Mouse (Mus musculus) MEL (cell line): ENCODE data around the gene Slc3a1. TPM values are rescaled to one million over a fixed set of nuclear protein-coding genes. Genes with fewer than 3 reads are reported as not detected.
A peak's percentile ranks its signal among the peaks of the same experiment; 100 is the strongest.

Experiments used
- DNase-seq: peaks from one replicate; pipeline ENCODE4 v3.0.0; 2011; ENCODE audit warnings: low read depth, low spot score
- H3K27ac ChIP-seq: 2 replicates; pipeline ENCODE4 v1.5.1; 2012; ENCODE audit warnings: low read depth, mild to moderate bottlenecking, control low read depth, low read length, moderate library complexity; ENCODE audit not compliant: control insufficient read depth
- H3K27me3 ChIP-seq, 2 experiments: fragments of 150-350 bp in 1 of 2; sonication (generic) in 1 of 2; 2 replicates each; pipeline ENCODE4 v1.6.1; 2012; ENCODE audit warnings: low read length in 2 of 2, mild to moderate bottlenecking in 2 of 2, improper control_type of control experiment in 1 of 2, moderate library complexity in 1 of 2; ENCODE audit not compliant: insufficient read depth in 2 of 2, control insufficient read depth in 1 of 2
- H3K36me3 ChIP-seq, 2 experiments: 2 replicates each; pipeline ENCODE4 v1.6.1; 2012 to 2014; ENCODE audit warnings: low read length in 2 of 2, improper control_type of control experiment in 1 of 2, inconsistent platforms in 1 of 2, mild to moderate bottlenecking in 1 of 2; ENCODE audit not compliant: insufficient read depth in 2 of 2, control insufficient read depth in 1 of 2
- H3K4me1 ChIP-seq, 2 experiments: fragments of 150-350 bp in 1 of 2; sonication (generic) in 1 of 2; 2 replicates each; pipeline ENCODE4 v1.6.1; 2012; ENCODE audit warnings: low read length in 2 of 2, improper control_type of control experiment in 1 of 2, mild to moderate bottlenecking in 1 of 2; ENCODE audit not compliant: insufficient read depth in 2 of 2, control insufficient read depth in 1 of 2
- H3K4me3 ChIP-seq, 2 experiments: fragments of 150-350 bp in 1 of 2; sonication (generic) in 1 of 2; 2 replicates each; pipeline ENCODE4 v1.5.1; 2012; ENCODE audit warnings: low read depth in 2 of 2, low read length in 2 of 2, mild to moderate bottlenecking in 2 of 2, moderate library complexity in 2 of 2, control low read depth in 1 of 2, improper control_type of control experiment in 1 of 2; ENCODE audit not compliant: control insufficient read depth in 1 of 2, insufficient read depth in 1 of 2
- H3K79me2 ChIP-seq: 2 replicates; pipeline ENCODE4 v1.6.1; 2012; ENCODE audit warnings: mild to moderate bottlenecking, low read length, moderate library complexity; ENCODE audit not compliant: control insufficient read depth, poor library complexity, insufficient read depth
- H3K9ac ChIP-seq: 2 replicates; pipeline ENCODE4 v1.6.1; 2012; ENCODE audit warnings: low read depth, mild to moderate bottlenecking, control low read depth, low read length, moderate library complexity; ENCODE audit not compliant: control insufficient read depth, poor library complexity, severe bottlenecking
- H3K9me3 ChIP-seq: fragments of 150-350 bp; sonication (generic); replicated peaks from 2 replicates; pipeline ENCODE4 v1.6.1; 2012; ENCODE audit warnings: mild to moderate bottlenecking, low read length, improper control_type of control experiment, moderate library complexity; ENCODE audit not compliant: insufficient read depth
- BHLHE40 ChIP-seq: IDR thresholded peaks from 2 replicates; pipeline ENCODE4 v1.6.1; 2012; ENCODE audit warnings: low read depth, mild to moderate bottlenecking, inconsistent platforms, low read length, improper control_type of control experiment, borderline replicate concordance
- CHD1 ChIP-seq: IDR thresholded peaks from 2 replicates; pipeline ENCODE4 v1.6.1; 2012; ENCODE audit warnings: low read depth, mild to moderate bottlenecking, inconsistent platforms, low read length, improper control_type of control experiment
- CHD2 ChIP-seq: IDR thresholded peaks from 2 replicates; pipeline ENCODE4 v1.6.1; 2011; ENCODE audit warnings: low read length, improper control_type of control experiment
- E2F4 ChIP-seq: IDR thresholded peaks from 2 replicates; pipeline ENCODE4 v1.6.1; 2011; ENCODE audit warnings: low read depth, low read length, improper control_type of control experiment, borderline replicate concordance
- ETS1 ChIP-seq: IDR thresholded peaks from 2 replicates; pipeline ENCODE4 v1.6.1; 2012; ENCODE audit warnings: low read depth, mild to moderate bottlenecking, inconsistent platforms, low read length, improper control_type of control experiment, moderate library complexity
- GATA1 ChIP-seq: IDR thresholded peaks from 2 replicates; pipeline ENCODE4 v1.6.1; 2011; ENCODE audit warnings: low read depth, low read length, improper control_type of control experiment
- JUND ChIP-seq: IDR thresholded peaks from 2 replicates; pipeline ENCODE4 v1.6.1; 2011; ENCODE audit warnings: low read depth, mild to moderate bottlenecking, improper control_type of control experiment, low read length
- KAT2A ChIP-seq: conservative IDR thresholded peaks from 2 replicates; pipeline ENCODE4 v1.6.1; 2012; ENCODE audit warnings: low read depth, low read length, improper control_type of control experiment, inconsistent platforms
- MAFK ChIP-seq: IDR thresholded peaks from 2 replicates; pipeline ENCODE4 v1.6.1; 2011; ENCODE audit warnings: low read depth, mild to moderate bottlenecking, low read length, improper control_type of control experiment, borderline replicate concordance
- MAX ChIP-seq: IDR thresholded peaks from 2 replicates; pipeline ENCODE4 v1.6.1; 2011; ENCODE audit warnings: low read length, improper control_type of control experiment
- MAZ ChIP-seq: IDR thresholded peaks from 2 replicates; pipeline ENCODE4 v1.6.1; 2012; ENCODE audit warnings: low read depth, mild to moderate bottlenecking, inconsistent platforms, low read length, improper control_type of control experiment
- MYC ChIP-seq: IDR thresholded peaks from 2 replicates; pipeline ENCODE4 v1.6.1; 2011; ENCODE audit warnings: low read depth, mild to moderate bottlenecking, low read length, improper control_type of control experiment, moderate library complexity
- NELFE ChIP-seq: IDR thresholded peaks from 2 replicates; pipeline ENCODE4 v1.6.1; 2011; ENCODE audit warnings: low read depth, low read length, improper control_type of control experiment
- NRF1 ChIP-seq: IDR thresholded peaks from 2 replicates; pipeline ENCODE4 v1.6.1; 2014; ENCODE audit warnings: low read depth, mild to moderate bottlenecking, inconsistent platforms, low read length, improper control_type of control experiment, moderate library complexity; ENCODE audit not compliant: poor library complexity, insufficient read depth, severe bottlenecking
- POLR2A ChIP-seq, 2 experiments: IDR thresholded peaks; 2 replicates each; pipeline ENCODE4 v1.6.1; 2011 to 2012; ENCODE audit warnings: low read length in 2 of 2, mild to moderate bottlenecking in 2 of 2, control low read depth in 1 of 2, improper control_type of control experiment in 1 of 2, low read depth in 1 of 2, moderate library complexity in 1 of 2; ENCODE audit not compliant: control insufficient read depth in 1 of 2, insufficient read depth in 1 of 2, poor library complexity in 1 of 2
- POLR2AphosphoS5 ChIP-seq: IDR thresholded peaks from 2 replicates; pipeline ENCODE4 v1.6.1; 2012; ENCODE audit warnings: low read depth, borderline replicate concordance, mild to moderate bottlenecking, inconsistent platforms, low read length, moderate library complexity, mixed read lengths
- RAD21 ChIP-seq: IDR thresholded peaks from 2 replicates; pipeline ENCODE4 v1.6.1; 2011; ENCODE audit warnings: mild to moderate bottlenecking, low read depth, low read length, improper control_type of control experiment
- SIN3A ChIP-seq: IDR thresholded peaks from 2 replicates; pipeline ENCODE4 v1.6.1; 2012; ENCODE audit warnings: low read length, improper control_type of control experiment, inconsistent platforms
- SMC3 ChIP-seq: IDR thresholded peaks from 2 replicates; pipeline ENCODE4 v1.6.1; 2011; ENCODE audit warnings: low read depth, low read length, improper control_type of control experiment
- TBP ChIP-seq: IDR thresholded peaks from 2 replicates; pipeline ENCODE4 v1.8.0; 2011; ENCODE audit warnings: low read depth, low read length, improper control_type of control experiment
- TCF12 ChIP-seq: IDR thresholded peaks from 2 replicates; pipeline ENCODE4 v1.6.1; 2014; ENCODE audit warnings: low read depth, mild to moderate bottlenecking, inconsistent platforms, low read length, improper control_type of control experiment, moderate library complexity
- UBTF ChIP-seq: IDR thresholded peaks from 2 replicates; pipeline ENCODE4 v1.6.1; 2012; ENCODE audit warnings: low read depth, mild to moderate bottlenecking, inconsistent platforms, low read length, improper control_type of control experiment, moderate library complexity, borderline replicate concordance; ENCODE audit not compliant: insufficient read depth
- USF1 ChIP-seq: IDR thresholded peaks from 2 replicates; pipeline ENCODE4 v1.6.1; 2014; ENCODE audit warnings: low read depth, mild to moderate bottlenecking, inconsistent platforms, low read length, improper control_type of control experiment, moderate library complexity
- USF2 ChIP-seq, 2 experiments: IDR thresholded peaks; 2 replicates each; pipeline ENCODE4 v1.6.1; 2011 to 2012; ENCODE audit warnings: improper control_type of control experiment in 2 of 2, low read length in 2 of 2, borderline replicate concordance in 1 of 2, inconsistent platforms in 1 of 2, low read depth in 1 of 2, mild to moderate bottlenecking in 1 of 2; ENCODE audit not compliant: insufficient read depth in 1 of 2
- ZKSCAN1 ChIP-seq: IDR thresholded peaks from 2 replicates; pipeline ENCODE4 v1.6.1; 2012; ENCODE audit warnings: low read depth, mild to moderate bottlenecking, inconsistent platforms, low read length, improper control_type of control experiment, moderate library complexity
- ZMIZ1 ChIP-seq: IDR thresholded peaks from 2 replicates; pipeline ENCODE4 v1.6.1; 2012; ENCODE audit warnings: low read depth, mild to moderate bottlenecking, inconsistent platforms, low read length, improper control_type of control experiment, moderate library complexity
- ZNF384 ChIP-seq: IDR thresholded peaks from 2 replicates; pipeline ENCODE4 v1.6.1; 2012; ENCODE audit warnings: low read depth, mild to moderate bottlenecking, inconsistent platforms, low read length, improper control_type of control experiment
- polyA plus RNA-seq, 2 experiments: library from polyadenylated mRNA; stranded (reverse) in 1 of 2; unstranded in 1 of 2; fragments of >175 nt in 1 of 2; fragments of >200 nt in 1 of 2; gene quantifications; 2 replicates each; pipeline versions ENCODE4 v1.2.1 to v1.2.4; 2012; ENCODE audit warnings: low replicate concordance in 2 of 2, low read depth in 1 of 2; ENCODE audit not compliant: insufficient read length in 2 of 2, insufficient read depth in 1 of 2, missing spikeins in 1 of 2
- total RNA-seq: library from RNA; depleted of rRNA; stranded (reverse); fragments of 300-350 nt; gene quantifications from 2 replicates; pipeline ENCODE4 v1.2.3, GENCODE M21; 2012

The Slc3a1 gene
- total and polyA plus RNA-seq, 3 experiments: 0.08 TPM; not detected in 1

DNA sequence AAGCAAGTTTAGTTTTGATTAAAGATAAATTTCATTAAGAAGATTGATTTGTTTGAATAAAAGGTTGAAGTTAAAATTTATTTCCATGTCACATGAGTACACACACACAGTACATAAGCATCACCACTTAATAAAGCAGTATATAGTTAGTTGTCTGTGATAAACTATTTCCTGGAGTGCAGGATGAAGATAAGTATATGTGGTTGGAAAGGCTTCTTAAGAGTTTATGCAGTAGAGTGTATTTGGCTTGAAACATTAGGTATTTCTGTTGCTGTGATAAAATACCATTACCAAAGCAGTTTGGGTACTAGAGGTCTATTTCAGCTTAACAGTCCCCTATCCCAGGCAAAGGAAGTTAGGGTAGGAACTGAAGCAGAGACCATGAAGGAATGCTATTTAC is 39.7 kb upstream of the Slc3a1 start (continued):
- TF ChIP-seq GATA1: peak; percentile 80

DNA sequence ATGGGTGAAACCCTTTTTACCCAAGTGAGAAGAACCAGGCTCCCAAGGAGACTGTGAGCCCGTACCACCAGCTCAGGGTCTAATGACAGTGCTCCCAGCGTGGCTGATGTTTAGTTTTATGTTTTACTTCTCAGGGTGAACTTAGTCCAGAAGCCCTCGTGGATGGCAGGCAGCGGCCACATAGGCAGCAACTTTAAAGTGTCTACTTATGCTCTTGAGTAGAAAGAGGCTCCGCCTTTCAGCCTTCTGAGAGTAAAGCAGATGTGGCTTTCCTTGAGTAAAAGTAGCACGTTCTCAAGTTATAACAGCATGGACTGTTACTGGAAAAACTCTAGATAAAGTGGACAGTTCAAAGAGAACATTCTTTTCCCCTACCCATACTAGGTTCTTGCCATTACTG is 32.3 kb upstream of the Slc3a1 start:
- peaks cover 4 to 8% of the 10 kb centered on the region in 2 experiments; a peak in 2 of 4 replicates for H3K36me3 ChIP-seq
- no peaks in the 10 kb centered on the region for H3K9me3 ChIP-seq
- no peak for DNase-seq
- no peak overlapping the region for H3K27ac ChIP-seq
- no peak overlapping the region for H3K9ac ChIP-seq
- peaks cover 29% of the 10 kb centered on the region for H3K79me2 ChIP-seq
- TF ChIP-seq USF2 (IDR thresholded peaks at IDR 0.05; ENCODE audit: borderline replicate concordance in 1 of 2, insufficient read depth in 1 of 2, low read depth in 1 of 2, low read length in 2 of 2) (no peak), ZNF384 (no peak), ZMIZ1 (no peak), MAZ (no peak), CHD2 (no peak), SIN3A (no peak), POLR2AphosphoS5 (no peak), NRF1 (no peak), KAT2A (no peak), ZKSCAN1 (no peak), MAFK (no peak), MYC (no peak), CHD1 (no peak)
- H3K4me1 ChIP-seq: no peaks in the 10 kb centered on the region; a peak in 1 of 4 replicates
- no peak overlapping the region for H3K4me3 ChIP-seq
- H3K27me3 ChIP-seq: no peaks in the 10 kb centered on the region

DNA sequence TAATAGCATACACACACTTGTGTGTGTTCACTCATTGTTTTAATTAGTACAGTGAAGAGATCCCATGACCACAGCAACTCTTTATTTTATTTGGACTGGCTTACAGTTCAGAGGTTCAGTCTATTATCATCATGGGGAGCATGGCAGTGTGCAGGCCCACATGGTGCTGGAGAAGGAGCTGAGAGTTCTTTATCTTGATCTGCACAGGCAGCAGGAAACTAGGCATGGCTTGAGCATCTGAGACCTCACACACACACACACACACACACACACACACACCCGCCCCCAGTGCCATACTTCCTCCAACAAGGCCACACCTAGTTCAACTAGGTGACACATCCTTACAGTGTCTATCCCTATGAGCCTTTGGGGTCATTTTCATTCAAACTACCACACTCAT is 30.5 kb upstream of the Slc3a1 start:
- no peaks in the 10 kb centered on the region; a peak in 1 of 4 replicates for H3K4me1 ChIP-seq
- peak; percentile 69 for DNase-seq
- no peak overlapping the region for H3K9ac ChIP-seq
- no peaks in the 10 kb centered on the region for H3K9me3 ChIP-seq
- H3K27ac ChIP-seq: no peak overlapping the region
- peaks cover 4 to 8% of the 10 kb centered on the region in 2 experiments; a peak in 2 of 4 replicates for H3K36me3 ChIP-seq
- H3K79me2 ChIP-seq: peaks cover 30% of the 10 kb centered on the region
- no peaks in the 10 kb centered on the region for H3K27me3 ChIP-seq
- H3K4me3 ChIP-seq: no peak overlapping the region
- no peak for TF ChIP-seq UBTF
- TF ChIP-seq ZNF384: no peak
- 0 out of 2 replicates have a peak, but pooled peaks have one; percentile 20 for TF ChIP-seq ETS1
- no peak for TF ChIP-seq MAZ
- TF ChIP-seq USF1: no peak
- no peak for TF ChIP-seq POLR2A (IDR thresholded peaks at IDR 0.05; ENCODE audit: control insufficient read depth in 1 of 2, insufficient read depth in 1 of 2, low read depth in 1 of 2, low read length in 2 of 2, poor library complexity in 1 of 2)
- no peak for TF ChIP-seq CHD2
- 0 out of 2 replicates have a peak, but pooled peaks have one; percentile 16 for TF ChIP-seq TCF12
- TF ChIP-seq RAD21: no peak
- peak; percentile 67; the same call in 1 of the 2 replicates for TF ChIP-seq MYC
- TF ChIP-seq MAX: peak; percentile 61; the same call in 1 of the 2 replicates
- TF ChIP-seq SIN3A: no peak
- no peak for TF ChIP-seq ZKSCAN1
- no peak for TF ChIP-seq MAFK
- no peak for TF ChIP-seq E2F4
- TF ChIP-seq NELFE: no peak
- no peak for TF ChIP-seq SMC3
- TF ChIP-seq KAT2A: no peak
- TF ChIP-seq ZMIZ1: no peak
- TF ChIP-seq TBP: no peak
- TF ChIP-seq BHLHE40: no peak
- no peak for TF ChIP-seq CHD1
- no peak for TF ChIP-seq POLR2AphosphoS5
- TF ChIP-seq JUND: no peak
